ENCODE assay signal across 8 mouse cellular contexts in genomic region chr13:100103748-100104254, GRCm38 (mm10). TPM values are rescaled to one million over a fixed set of nuclear protein-coding genes. Genes with fewer than 3 reads are reported as not detected.
DNase-seq lines count a peak whose midpoint lies in the region; ATAC-seq and TF ChIP-seq lines count a peak whose summit lies in the region.

Gene Bdp1, minus strand, starts transcription at chr13:100104070.

- no peaks in the 10 kb centered on the region for H3K9me3 ChIP-seq in heart, embryonic 11.5 days (replicated peaks; ENCODE audit: control insufficient read depth, low read length)
- H3K9me3 ChIP-seq in kidney, embryonic 16.5 days (ENCODE audit: low read length), result no peaks in the 10 kb centered on the region

- H3K4me1 ChIP-seq in heart, embryonic 11.5 days (ENCODE audit: control insufficient read depth, insufficient read depth, low read length), result peaks cover 13% of the 10 kb centered on the region
- H3K4me1 ChIP-seq in kidney, embryonic 16.5 days (ENCODE audit: insufficient read depth, low read length), result peaks cover 21% of the 10 kb centered on the region
- peaks cover 12% of the 10 kb centered on the region for H3K4me1 ChIP-seq in liver, adult 2 months (ENCODE audit: control insufficient read depth, insufficient read depth, low read length)

- peak; percentile 91 for ATAC-seq in erythroblast, adult 5-6 weeks (replicated peaks; ENCODE audit: low FRiP score, poor library complexity, severe bottlenecking)
- peak; percentile 74 for ATAC-seq in heart, embryonic 11.5 days (replicated peaks; ENCODE audit: insufficient number of reproducible peaks, low FRiP score, low TSS enrichment)
- peak; percentile 79 for ATAC-seq in kidney, embryonic 16.5 days (ENCODE audit: low FRiP score, low TSS enrichment)

- peak within 1 kb of the TSS; percentile 88 for H3K27ac ChIP-seq in heart, embryonic 11.5 days (ENCODE audit: low read depth, low read length)
- H3K27ac ChIP-seq in kidney, embryonic 16.5 days (ENCODE audit: low read length), result peak within 1 kb of the TSS; percentile 92
- peak within 1 kb of the TSS; percentile 83 for H3K27ac ChIP-seq in liver, adult 2 months (replicated peaks; ENCODE audit: insufficient read depth, low read depth, low read length)

- peaks cover 12% of the 10 kb centered on the region; the same call in 1 of the 2 replicates for H3K79me2 ChIP-seq in liver, adult 2 months (ENCODE audit: control insufficient read depth, insufficient read depth, low read length)
- H3K79me2 ChIP-seq in myocyte (ENCODE audit: control insufficient read depth, insufficient read depth), result peaks cover 47% of the 10 kb centered on the region

- peak within 1 kb of the TSS; percentile 77 for H3K4me3 ChIP-seq in heart, embryonic 11.5 days (ENCODE audit: low read depth, low read length)
- peak within 1 kb of the TSS; percentile 100 for H3K4me3 ChIP-seq in kidney, embryonic 16.5 days (ENCODE audit: low read length)
- peak within 1 kb of the TSS; percentile 100 for H3K4me3 ChIP-seq in liver, adult 2 months (ENCODE audit: insufficient read depth, low read depth, low read length)
- H3K4me3 ChIP-seq in myocyte, result peak within 1 kb of the TSS; percentile 86

- DNase-seq in B cell, adult 2 months, result peak; percentile 97 to 98
- DNase-seq in brain, adult 2 months (ENCODE audit: low read depth, low spot score), result peak; percentile 95
- DNase-seq in liver, adult 2 months (ENCODE audit: extremely low read depth, low read depth, low spot score), result peak; percentile 68
- DNase-seq in splenic B cell, adult 2 months (ENCODE audit: low read depth, low spot score), result peak; percentile 94

- TF ChIP-seq CTCF in liver, adult 2 months (IDR thresholded peaks at IDR 0.05; ENCODE audit: low read depth, low read length), result no peak

- H3K36me3 ChIP-seq in heart, embryonic 11.5 days (ENCODE audit: control insufficient read depth, insufficient read depth, low read length), result no peaks in the 10 kb centered on the region
- peaks cover 2% of the 10 kb centered on the region; the same call in 1 of the 2 replicates for H3K36me3 ChIP-seq in kidney, embryonic 16.5 days (ENCODE audit: insufficient read depth, low read length)
- H3K36me3 ChIP-seq in liver, adult 2 months (ENCODE audit: control insufficient read depth, insufficient read depth, low read length), result peaks cover under 1% of the 10 kb centered on the region
- H3K36me3 ChIP-seq in myocyte (ENCODE audit: control insufficient read depth, insufficient read depth), result peaks cover 2% of the 10 kb centered on the region
- no peaks in the 10 kb centered on the region for H3K36me3 ChIP-seq in splenic B cell, adult 2 months (ENCODE audit: control insufficient read depth, insufficient read depth, low read length, poor library complexity, severe bottlenecking)

- TF ChIP-seq POLR2A in liver, adult 2 months (IDR thresholded peaks at IDR 0.05; ENCODE audit: extremely low read depth, insufficient read depth, low read length), result peak; percentile 75
- TF ChIP-seq POLR2A in myocyte (IDR thresholded peaks at IDR 0.05; ENCODE audit: insufficient read length, low read depth), result peak; percentile 91

- H3ac ChIP-seq in myocyte (ENCODE audit: control insufficient read depth, insufficient read length), result peak within 1 kb of the TSS; percentile 80

- H3K9ac ChIP-seq in heart, embryonic 11.5 days (ENCODE audit: low read depth, low read length), result peak within 1 kb of the TSS; percentile 83
- peak within 1 kb of the TSS; percentile 97 for H3K9ac ChIP-seq in kidney, embryonic 16.5 days (replicated peaks; ENCODE audit: low read length)
- H3K9ac ChIP-seq in liver, adult 2 months (ENCODE audit: low read depth, low read length), result peak within 1 kb of the TSS; percentile 98

- H3K4me2 ChIP-seq in heart, embryonic 11.5 days, result peak within 1 kb of the TSS; percentile 80
- H3K4me2 ChIP-seq in kidney, embryonic 16.5 days (replicated peaks; ENCODE audit: low read depth, low read length), result peak within 1 kb of the TSS; percentile 87
- H3K4me2 ChIP-seq in myocyte (ENCODE audit: low read depth), result peak within 1 kb of the TSS; percentile 91

- WGBS in heart, embryonic 11.5 days (ENCODE audit: insufficient replicate concordance), result under 1% methylated on average over 40 of the region's 44 CpGs
- WGBS in kidney, embryonic 16.5 days, result under 1% methylated on average over 44 of the region's 44 CpGs
- WGBS in liver, adult 2 months, result under 1% methylated on average over 44 of the region's 44 CpGs

- no peaks in the 10 kb centered on the region for H3K27me3 ChIP-seq in heart, embryonic 11.5 days (ENCODE audit: control insufficient read depth, insufficient read depth, low read length)
- no peaks in the 10 kb centered on the region for H3K27me3 ChIP-seq in kidney, embryonic 16.5 days (ENCODE audit: insufficient read depth, low read length)
- H3K27me3 ChIP-seq in liver, adult 2 months (ENCODE audit: control insufficient read depth, insufficient read depth, low read length), result no peaks in the 10 kb centered on the region
- no peaks in the 10 kb centered on the region for H3K27me3 ChIP-seq in myocyte (ENCODE audit: control insufficient read depth, insufficient read depth, insufficient read length)
- H3K27me3 ChIP-seq in splenic B cell, adult 2 months (ENCODE audit: control insufficient read depth, insufficient read depth, low read length, poor library complexity, severe bottlenecking), result no peaks in the 10 kb centered on the region

TF ChIP-seq in myocyte, 11 proteins besides CTCF, POLR2A, EP300 and RAD21:
- no peak for TF ChIP-seq MYOD1 (IDR thresholded peaks at IDR 0.05; ENCODE audit: control insufficient read depth in 1 of 3, insufficient read length in 2 of 3, low read depth in 2 of 3)
- TF ChIP-seq CEBPB (IDR thresholded peaks at IDR 0.05; ENCODE audit: insufficient read depth, poor library complexity, severe bottlenecking), result no peak
- no peak for TF ChIP-seq TCF12 (IDR thresholded peaks at IDR 0.05; ENCODE audit: insufficient read depth, poor library complexity, severe bottlenecking)
- TF ChIP-seq POLR2AphosphoS2 (IDR thresholded peaks at IDR 0.05; ENCODE audit: insufficient read length, low read depth), result peak; percentile 85
- peak; percentile 83 for TF ChIP-seq SRF (IDR thresholded peaks at IDR 0.05; ENCODE audit: control insufficient read depth, insufficient read length, low read depth)
- TF ChIP-seq E2F4 (IDR thresholded peaks at IDR 0.05; ENCODE audit: insufficient read depth), result peak; percentile 40

RNA-seq across cellular contexts. Expression of gene Bdp1, which starts in this region (rescaled TPM):
- 12.3 and 30.1 TPM in 2 replicates for total RNA-seq in erythroblast, adult 5-6 weeks (2015; ENCODE audit: low replicate concordance)
- 21.9 and 26.1 TPM in 2 replicates for total RNA-seq in erythroblast, adult 5-6 weeks (2017; ENCODE audit: low replicate concordance)
- polyA plus RNA-seq in heart, embryonic 11.5 days (2014; fragmentation: Nextera tagmentation; extraction: Ambion mirVana), result 15.4 and 22.6 TPM in 2 replicates
- polyA plus RNA-seq in kidney, embryonic 16.5 days (2015; fragmentation: Nextera tagmentation; extraction: Ambion mirVana), result 25.8 and 27.9 TPM in 2 replicates
- 9.3 and 10.7 TPM in 2 replicates for total RNA-seq in liver, adult 2 months (2014; rRNA removed)
- 0.54 and 0.95 TPM in 2 replicates for polyA plus RNA-seq in liver, adult 2 months (2012; rRNA removed)
- 2.4 TPM for polyA plus RNA-seq in myocyte (2012; fragmentation: generic; extraction: Trizol)

Comparison
In these comparisons a context has a peak if more than half of its experiments do, and no peak if none do; other contexts are left out.
1. Peak in every context shown above with its lines: DNase-seq, ATAC-seq, H3K4me3 ChIP-seq and H3K27ac ChIP-seq.